Mouse (Mus musculus) brain, embryonic 14.5 days (tissue): ENCODE data around the gene Cox10. TPM values are rescaled to one million over a fixed set of nuclear protein-coding genes. Genes with fewer than 3 reads are reported as not detected.

ENCODE experiments used
- DNase-seq: peaks from one replicate; pipeline ENCODE4 v3.0.0-alpha.2; 2011; ENCODE audit warnings: low read depth
- CTCF ChIP-seq: fragments of 200-500 bp; IDR thresholded peaks from 2 replicates; pipeline ENCODE4 v1.5.1; 2012; ENCODE audit warnings: inconsistent platforms, mild to moderate bottlenecking, moderate library complexity, borderline replicate concordance; ENCODE audit not compliant: insufficient read depth, insufficient read length; ENCODE audit errors: extremely low read depth
- POLR2A ChIP-seq: fragments of 200-500 bp; IDR thresholded peaks from 2 replicates; pipeline ENCODE4 v1.6.1; 2012; ENCODE audit warnings: mild to moderate bottlenecking, inconsistent platforms, borderline replicate concordance; ENCODE audit not compliant: poor library complexity, insufficient read depth, insufficient read length, severe bottlenecking; ENCODE audit errors: extremely low read depth
- polyA plus RNA-seq: library from polyadenylated mRNA; depleted of rRNA; stranded (reverse); fragments of >200 nt; gene quantifications from 2 replicates; pipeline ENCODE4 v1.2.3, GENCODE M21; 2012

Cox10 gene
- polyA plus RNA-seq, 1 experiment, result 16.8 TPM

DNA sequence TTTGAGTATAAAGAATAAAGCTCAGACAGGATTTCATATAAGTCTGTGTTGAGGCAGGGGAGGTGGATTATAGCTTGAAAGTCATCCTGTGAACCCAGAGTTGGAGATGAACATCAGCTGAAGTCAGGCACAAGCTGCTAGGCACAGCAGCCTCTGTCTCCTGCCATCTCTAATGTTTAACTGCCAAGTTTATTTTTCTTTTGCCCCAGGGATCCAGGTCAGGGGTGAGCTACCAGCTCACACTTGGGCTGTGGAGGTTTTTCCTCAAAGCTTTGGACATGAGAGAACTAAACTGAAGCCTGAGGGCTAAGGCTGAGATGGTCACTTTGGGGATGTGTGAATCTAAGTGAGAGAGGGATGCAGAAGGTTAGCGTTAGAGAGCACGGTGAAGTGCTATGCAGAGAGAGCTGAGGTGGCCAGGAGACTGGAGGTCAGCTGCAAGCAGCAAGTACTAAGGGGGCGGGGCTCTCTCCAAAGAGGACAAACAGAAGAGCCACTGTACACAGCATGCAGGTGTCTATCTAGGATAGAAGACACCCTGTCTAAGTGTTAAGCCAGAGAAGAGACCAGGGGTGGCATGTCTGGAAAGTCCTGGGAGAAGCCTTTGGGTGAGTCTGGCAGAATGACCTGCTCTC, 91.1 kb downstream of the Cox10 start:
- DNase-seq, result no peak
- no peak for TF ChIP-seq POLR2A
- no peak for TF ChIP-seq CTCF

- no peak for DNase-seq
- TF ChIP-seq CTCF (no peak), POLR2A (no peak)
Observed at GRCm38 (mm10) chr11:63986710-63987109, 92.6 kb downstream of the Cox10 start.

DNA sequence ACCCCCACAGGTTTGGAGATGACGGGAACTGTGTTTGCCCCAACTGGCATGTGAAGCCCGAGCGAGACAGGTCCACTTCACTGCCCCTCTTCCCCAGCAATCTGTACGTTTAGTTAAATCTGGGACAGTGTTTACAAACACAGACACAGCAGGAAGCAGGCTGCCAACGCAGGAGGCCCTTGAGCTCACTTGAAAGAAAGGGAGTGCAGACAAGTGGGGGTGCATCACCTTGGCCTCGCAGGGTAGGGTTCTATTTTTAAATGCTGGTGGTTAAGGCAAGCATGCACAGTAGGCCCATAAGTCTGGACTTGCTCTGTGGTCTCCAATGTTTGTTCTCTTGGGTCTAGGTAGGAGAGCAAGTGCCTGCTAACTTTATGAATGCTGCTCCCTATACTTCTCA, 93.8 kb downstream of the Cox10 start:
- no peak for DNase-seq
- TF ChIP-seq CTCF, result no peak
- no peak for TF ChIP-seq POLR2A

- no peak for DNase-seq
- no peak for TF ChIP-seq POLR2A
- TF ChIP-seq CTCF, result no peak
Observed at GRCm38 (mm10) chr11:63984622-63985168, 94.6 kb downstream of the Cox10 start.

- no peak for DNase-seq
- TF ChIP-seq CTCF (no peak), POLR2A (no peak)
Observed at GRCm38 (mm10) chr11:63977741-63978140, 101.5 kb downstream of the Cox10 start.

GRCm38 (mm10) chr11:63976775-63977174, 102.5 kb downstream of the Cox10 start:
- DNase-seq, result no peak
- TF ChIP-seq CTCF (no peak), POLR2A (no peak)

DNA sequence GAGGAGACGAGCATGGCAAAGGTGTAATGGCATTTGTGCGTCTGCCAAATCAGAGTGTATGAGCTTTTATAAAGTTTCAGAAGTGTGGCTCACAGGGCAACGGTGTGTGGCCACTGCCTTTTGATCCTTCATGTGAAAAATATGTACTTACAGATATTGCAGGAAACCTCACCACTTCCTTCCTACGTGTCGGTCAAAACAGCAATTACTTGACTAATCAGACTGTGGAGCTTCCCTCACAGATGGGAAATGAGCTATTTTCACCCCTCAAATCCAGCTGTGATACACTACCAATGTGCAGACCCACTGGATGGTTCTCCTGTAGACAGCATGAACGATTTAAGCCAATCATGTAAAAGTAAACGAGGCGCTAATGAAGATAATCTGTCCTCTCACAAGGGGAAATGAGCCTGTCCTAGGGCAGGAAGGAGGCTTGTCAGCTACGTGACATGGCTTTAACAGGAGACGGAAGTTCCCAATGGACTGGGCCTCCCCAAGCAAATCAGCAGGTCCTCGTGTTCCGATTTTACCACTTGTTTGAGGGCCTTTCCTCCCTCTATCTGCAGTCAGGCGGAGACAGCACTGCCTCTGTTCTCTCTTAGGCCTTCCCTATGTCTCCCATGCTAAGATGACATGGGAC, 103.9 kb downstream of the Cox10 start:
- no peak for TF ChIP-seq CTCF
- TF ChIP-seq POLR2A, result no peak

GRCm38 (mm10) chr11:63973973-63974372, 105.3 kb downstream of the Cox10 start:
- DNase-seq, result peak; percentile 57
- no peak for TF ChIP-seq POLR2A
- no peak for TF ChIP-seq CTCF

More for the DNA sequence above, 103.9 kb downstream of the Cox10 start:
- no peak for DNase-seq

- no peak for TF ChIP-seq POLR2A
- no peak for TF ChIP-seq CTCF
- no peak for DNase-seq
Observed at GRCm38 (mm10) chr11:63971462-63971861, 107.8 kb downstream of the Cox10 start.

GRCm38 (mm10) chr11:63970818-63971217, 108.5 kb downstream of the Cox10 start:
- TF ChIP-seq CTCF (no peak), POLR2A (no peak)
- no peak for DNase-seq

DNA sequence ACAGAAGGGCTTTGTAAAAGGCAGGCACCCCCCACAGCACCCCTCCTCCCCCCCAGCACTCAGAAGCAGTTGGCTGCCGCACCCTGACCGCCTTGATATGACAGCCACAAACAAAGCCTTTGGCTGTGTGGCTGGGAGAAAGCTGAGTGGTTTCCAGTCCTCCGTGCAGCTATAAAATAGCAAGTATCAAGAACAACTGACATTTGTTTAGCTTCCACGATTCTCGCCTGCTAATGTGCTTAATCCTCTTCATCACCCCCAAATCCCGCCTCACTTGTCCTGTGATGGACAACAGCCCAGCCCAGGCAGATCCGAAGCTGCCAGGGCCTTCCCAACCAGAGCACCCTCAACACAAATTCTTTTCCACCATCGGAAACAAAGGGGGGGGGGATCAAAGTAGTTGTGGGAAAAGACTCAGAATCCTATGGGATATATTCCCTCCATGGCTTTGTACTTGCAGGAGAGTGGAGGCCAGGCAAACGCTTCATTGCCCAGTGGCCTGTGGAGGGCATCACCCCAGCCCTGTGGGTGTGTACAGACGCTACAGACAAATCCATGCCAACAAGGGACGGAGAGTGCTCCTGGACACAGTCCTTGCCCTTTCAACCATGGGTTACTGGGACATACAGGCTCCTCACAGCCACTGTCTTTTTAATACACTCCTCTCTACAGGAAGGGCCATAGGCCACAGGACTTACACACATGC, 109.9 kb downstream of the Cox10 start:
- peak; percentile 92 for DNase-seq
- TF ChIP-seq CTCF (no peak), POLR2A (no peak)
